Mouse (Mus musculus) right cerebral cortex, postnatal 4 days (tissue): Measurements from ENCODE around the gene Olfr870.
"Not testable (repeated sequence)": the region's sequence is repeated elsewhere in the genome, so short reads cannot be mapped to it uniquely, and the experiment has no call there.

Experiments
- DNase-seq: peaks from one replicate; pipeline ENCODE4 v3.0.0-alpha.2; 2022

Gene Olfr870

GRCm38 (mm10) chr9:20173957-20174356, at the start of gene Olfr870:
TSS of gene Olfr870 (minus strand) at chr9:20174057.
- DNase-seq = no peak

GRCm38 (mm10) chr9:20211907-20212306, 38.0 kb upstream of the Olfr870 start, which contains the start of gene Olfr871:
TSS of gene Olfr871 (plus strand) at chr9:20212207.
- no peak for DNase-seq

DNA sequence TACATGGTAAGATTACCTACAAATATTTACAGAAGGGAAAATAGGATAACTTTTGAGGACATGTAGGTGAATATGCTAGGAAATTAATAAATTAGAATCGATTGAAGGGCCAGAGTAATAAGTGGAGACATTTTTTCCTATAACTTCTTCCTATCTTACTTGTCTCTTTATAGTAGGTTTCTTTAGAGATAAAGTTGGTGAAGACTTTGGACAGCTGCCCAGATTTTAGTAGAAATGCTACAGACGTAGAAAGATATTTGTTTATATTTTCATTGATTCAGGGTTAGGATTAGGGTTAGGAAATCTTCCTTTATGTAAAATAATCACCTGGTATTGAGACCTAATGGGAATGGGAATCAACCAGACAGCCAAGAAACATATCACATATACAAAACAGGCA, 37.6 kb upstream of the Olfr870 start:
- DNase-seq = no peak

DNA sequence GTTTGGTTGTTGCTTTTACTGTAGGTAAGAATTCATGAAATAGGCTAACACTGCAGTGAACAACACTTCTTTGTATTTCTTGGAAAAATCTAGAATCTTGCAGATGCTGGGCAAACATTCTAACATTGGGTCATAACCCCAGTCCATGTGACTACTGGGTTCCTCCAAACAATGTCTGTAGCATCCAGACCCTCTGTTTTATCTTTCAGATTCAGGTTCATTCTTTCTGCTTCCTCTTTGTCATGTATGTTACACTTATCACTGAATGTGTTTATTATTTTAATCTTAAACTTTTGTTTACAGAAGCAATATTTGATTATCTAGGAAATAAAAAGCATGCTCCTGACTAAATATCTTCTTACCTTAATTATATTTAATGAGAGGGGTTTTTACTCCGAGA, 37.0 kb upstream of the Olfr870 start:
- DNase-seq = no peak

GRCm38 (mm10) chr9:20203413-20203984, 29.6 kb upstream of the Olfr870 start:
- not testable (repeated sequence) for DNase-seq

GRCm38 (mm10) chr9:20202131-20202530, 28.3 kb upstream of the Olfr870 start:
- no peak for DNase-seq

DNA sequence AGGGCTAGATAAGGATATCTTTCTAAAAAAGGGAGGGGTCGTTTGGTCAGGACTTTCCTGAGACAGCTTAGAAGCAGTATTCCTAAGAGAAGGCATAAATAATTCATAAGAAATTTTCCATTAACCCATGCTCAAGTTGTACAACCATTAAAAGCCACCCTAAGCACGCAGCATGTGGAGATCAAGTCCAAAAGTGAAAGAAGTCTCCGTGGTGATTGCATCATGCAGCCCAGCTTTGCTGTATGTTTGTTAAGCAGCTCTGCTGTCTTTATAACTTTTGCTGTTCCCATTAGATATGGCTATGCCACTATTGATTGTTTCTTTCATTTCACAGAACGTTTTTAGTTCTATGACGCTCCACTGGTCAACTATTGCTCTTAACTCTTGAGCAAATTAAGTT, 5.6 kb upstream of the Olfr870 start:
- no peak for DNase-seq

- no peak for DNase-seq
Measured at GRCm38 (mm10) chr9:20149706-20150105, 24.2 kb downstream of the Olfr870 start.

- no peak for DNase-seq
Measured at GRCm38 (mm10) chr9:20128709-20129108, 45.1 kb downstream of the Olfr870 start, which contains the start of gene Olfr869. TSS of gene Olfr869 (plus strand) at chr9:20129009.
